Mouse (Mus musculus) hindlimb bud, embryonic 11.5 days (tissue): Measurements from ENCODE around the gene Pim1.
"Not testable (repeated sequence)": the region's sequence is repeated elsewhere in the genome, so short reads cannot be mapped to it uniquely, and the experiment has no call there.

Source experiments
- DNase-seq: peaks from one replicate; pipeline ENCODE4 v3.0.0-alpha.2; 2012; ENCODE audit warnings: low read depth, low spot score; ENCODE audit errors: extremely low spot score

Gene Pim1

DNA sequence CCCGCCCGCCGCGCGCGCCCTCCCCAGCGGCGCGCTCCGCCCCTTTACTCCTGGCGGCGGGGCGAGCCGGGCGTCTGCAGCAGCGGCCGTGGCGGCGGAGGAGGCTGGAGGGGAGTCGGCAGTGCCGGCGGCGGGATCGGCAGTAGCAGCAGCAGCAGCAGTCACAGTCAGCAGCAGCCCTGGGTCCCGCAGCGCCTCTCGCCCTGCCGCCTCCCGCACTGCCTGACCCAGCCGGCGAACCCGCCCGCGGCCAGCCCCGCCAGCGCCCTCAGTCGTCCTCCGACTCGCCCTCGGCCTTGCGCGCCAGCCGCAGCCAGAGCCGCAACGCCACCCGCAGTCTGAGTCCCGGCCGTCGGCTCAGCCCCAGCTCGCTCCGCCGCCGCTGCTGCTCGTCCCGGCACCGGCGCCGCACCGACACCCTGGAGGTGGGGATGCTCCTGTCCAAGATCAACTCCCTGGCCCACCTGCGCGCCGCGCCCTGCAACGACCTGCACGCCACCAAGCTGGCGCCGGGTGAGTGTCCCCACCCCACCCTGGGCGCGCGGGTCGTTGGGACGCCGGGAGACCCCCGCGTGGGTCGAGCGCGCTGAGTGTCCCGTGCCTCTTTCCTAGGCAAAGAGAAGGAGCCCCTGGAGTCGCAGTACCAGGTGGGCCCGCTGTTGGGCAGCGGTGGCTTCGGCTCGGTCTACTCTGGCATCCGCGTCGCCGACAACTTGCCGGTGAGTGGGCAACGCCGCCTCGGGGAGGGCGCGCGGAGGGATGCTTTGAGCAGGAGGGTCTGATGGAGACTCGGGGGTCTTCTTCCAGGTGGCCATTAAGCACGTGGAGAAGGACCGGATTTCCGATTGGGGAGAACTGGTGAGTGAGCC is at the start of gene Pim1:
TSS of gene Pim1 (plus strand) at position 41 of the 869 bp plus-strand sequence.
- DNase-seq: no peak

DNA sequence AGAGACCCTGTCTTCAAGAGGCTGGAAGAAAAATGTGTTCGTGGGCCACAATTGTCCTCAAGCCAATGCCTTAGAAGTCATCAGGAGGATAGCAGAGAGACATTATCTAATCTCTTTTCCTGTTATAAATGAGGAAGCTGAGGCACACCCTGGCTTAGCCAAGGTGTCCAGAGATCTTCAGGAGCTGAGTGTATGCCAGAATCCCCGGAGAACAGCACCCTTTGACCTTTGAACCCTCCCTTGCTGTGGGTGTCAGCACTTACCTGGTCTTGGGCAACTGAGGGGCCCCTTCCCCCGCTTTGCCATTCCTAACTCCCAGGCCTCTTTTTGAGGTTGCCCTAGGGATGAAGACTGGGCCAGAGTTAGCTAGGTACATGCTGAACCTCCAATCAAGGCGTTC is 49.0 kb upstream of the Pim1 start:
- DNase-seq: no peak

DNA sequence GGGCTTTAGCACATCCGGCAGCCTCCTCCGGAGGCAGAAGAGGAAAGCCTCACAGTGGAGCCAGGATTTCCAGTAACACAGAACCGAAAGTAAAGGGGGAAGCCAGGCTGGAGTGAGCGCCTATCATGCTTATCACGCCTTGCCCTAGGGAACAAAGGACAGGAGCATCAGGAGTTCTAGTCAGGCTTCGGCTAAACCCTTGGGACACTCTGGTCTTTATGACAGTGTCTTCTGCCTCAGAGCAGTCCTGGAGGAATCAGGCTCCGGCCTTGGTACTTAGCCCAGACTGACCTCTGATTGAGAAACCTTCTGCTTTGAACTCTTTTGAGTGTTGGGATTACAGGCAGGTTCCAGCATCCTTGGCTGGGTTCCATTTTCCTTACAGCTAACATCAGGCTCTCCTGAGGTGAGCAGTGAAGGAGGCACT is 48.4 kb upstream of the Pim1 start:
- DNase-seq: no peak

DNA sequence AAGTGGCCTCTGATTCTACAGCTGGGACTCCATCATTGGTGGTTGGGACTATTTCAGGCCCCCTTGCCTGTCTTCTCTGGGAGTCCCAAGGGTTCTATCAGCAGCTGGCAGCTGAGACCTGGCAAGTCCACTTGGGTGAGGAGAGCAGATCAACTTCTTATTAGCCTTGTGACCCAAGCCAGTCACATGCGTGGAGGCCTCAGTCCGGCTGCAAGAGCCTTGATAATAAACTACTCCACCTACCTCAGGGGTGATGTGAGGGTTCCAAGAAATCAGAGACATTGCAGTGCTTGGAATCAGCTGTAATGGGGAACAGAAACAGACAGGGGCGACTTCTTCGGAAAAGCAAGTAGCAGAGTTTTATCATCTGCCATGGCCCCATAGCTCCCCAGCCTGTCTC is 46.8 kb upstream of the Pim1 start:
- DNase-seq: no peak

DNA sequence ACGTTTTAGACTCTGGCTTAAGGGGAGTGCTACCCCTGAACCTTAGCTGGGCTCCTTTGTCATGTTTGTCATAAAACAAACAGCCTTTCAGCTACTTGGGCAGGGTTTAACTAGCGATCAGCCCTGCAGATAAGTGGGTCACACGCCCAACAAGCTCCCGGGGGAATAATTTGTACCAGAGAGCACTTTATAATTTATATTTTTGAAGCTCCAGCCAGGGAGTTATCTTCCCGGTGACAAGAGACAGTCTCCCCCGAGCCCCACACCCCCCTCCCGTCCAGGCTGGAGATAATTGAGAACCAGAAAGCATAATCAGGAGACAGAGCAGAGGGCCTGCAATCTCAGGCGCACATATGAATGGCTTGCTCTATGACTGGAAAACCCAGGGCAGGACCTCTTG is 45.5 kb upstream of the Pim1 start:
- DNase-seq: no peak

DNA sequence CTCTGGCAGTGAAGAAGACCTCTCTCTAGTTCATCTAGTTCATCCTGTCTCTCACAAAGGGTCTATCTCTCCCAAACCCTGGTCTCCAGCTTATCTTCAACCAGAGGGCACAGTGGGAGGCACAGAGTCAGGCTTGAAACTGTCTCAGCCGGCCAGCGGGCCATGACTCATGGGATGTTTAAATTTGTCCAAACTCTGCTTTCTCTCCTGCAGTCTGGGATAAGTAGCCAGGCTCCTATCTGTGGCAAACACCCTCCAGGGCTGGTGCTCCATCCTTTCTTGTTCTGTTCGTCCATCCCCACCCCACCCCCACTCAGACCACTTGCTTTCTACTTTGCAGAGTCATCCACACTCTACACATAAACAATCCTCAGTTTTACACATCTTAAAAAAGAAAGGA is 43.2 kb upstream of the Pim1 start:
- DNase-seq: no peak

DNA sequence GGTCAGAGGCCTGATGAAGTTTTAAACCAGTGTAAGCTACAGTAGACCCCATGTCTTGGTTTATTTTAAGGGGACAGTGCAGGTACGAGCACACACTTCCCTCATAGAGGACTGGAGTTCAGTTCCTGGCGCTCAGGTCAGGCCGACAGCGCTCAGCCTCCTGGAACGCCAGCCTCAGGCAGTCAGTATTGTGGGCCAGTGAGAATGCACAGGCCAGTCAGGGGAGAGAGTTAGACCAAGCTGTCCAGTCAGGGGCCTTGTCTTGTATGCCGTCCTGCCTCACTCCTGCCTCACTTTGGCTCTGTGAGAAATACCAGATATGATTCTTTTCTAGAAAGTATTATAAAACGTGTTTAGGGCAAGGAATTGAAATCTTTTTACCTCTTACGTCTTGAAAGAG is 42.5 kb upstream of the Pim1 start:
- DNase-seq: no peak

DNA sequence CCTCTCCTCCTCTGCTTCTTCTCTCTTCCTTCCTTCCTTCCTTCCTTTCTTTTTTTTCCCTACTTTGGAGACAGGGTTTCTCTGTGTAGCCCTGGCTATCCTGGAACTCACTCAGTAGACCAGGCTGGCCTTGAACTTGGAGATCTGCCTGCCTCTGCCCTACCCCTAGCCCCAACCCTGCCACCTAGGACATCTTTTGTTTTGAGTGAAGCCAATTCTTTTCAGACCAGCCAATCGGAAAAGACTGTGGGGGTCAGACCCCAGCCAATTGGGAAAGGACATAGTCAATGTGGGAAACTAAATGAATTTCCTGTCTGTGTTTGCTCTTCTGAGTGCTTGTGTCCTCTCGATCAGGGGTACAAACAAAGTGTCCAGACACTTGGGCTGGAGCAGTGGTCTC is 42.0 kb upstream of the Pim1 start:
- DNase-seq: no peak

DNA sequence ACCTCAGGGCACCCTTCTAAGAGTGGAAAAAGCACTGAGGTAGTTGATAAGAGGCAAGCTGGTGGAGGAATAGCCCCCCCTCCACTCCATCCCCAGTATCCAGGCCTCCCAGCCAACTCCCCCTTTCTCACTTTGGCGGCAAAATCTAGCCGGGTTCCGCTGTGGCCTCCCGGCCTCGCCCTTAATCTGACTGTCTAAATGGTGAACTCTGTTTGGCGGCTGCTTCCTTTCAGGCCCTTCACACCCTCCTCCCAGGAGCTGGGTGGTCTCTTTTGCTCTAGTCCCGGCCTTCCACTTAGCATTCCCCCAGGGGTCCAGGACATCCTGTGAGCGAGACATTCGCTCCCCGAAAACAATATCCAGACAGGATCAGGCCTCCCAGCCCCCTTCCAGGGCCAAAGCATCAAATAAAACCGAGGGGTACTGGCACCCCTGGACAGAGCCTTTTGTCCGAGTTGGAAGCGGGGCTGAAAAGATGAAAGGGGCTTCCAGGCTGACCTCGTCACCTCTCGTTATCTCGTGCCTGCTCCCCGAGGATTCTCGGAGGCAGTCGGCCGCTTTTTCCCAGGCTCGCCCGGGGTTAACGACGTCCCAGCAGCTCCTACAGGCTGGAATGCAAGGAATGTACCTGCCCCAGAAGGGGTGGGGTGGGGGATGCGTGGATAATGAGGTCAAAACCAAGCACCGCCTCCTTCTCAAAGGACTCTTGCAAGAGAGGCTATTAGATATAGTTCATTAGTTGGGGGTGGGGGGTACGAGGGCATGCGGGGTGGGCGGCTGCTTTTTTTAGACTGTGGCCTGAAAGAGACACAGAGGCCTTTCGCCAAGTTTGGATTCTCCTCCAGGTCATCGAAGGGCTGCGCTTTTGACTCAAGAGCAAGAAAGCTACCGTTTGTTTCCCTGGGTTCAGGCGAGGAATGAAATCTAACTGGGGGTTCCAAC is 39.4 kb upstream of the Pim1 start:
- DNase-seq: no peak

DNA sequence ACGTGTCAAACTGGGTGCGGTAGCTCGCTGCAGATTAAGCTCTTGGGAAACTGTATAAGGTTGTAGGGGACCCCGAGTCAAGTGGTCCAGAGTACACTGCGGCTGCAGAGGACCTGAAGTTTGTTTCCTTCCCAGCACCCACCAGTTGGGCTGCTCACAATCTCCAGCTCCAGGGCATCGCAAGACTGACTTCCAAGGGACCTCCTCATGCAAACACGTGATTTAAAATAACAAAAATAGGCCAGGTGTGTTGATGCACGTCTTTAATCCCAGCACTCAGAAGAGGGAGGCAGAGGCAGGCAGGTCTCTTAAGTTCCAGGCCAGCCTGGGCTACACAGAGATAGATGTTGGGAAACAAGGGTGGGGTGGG is 38.7 kb upstream of the Pim1 start:
- no peak for DNase-seq

DNA sequence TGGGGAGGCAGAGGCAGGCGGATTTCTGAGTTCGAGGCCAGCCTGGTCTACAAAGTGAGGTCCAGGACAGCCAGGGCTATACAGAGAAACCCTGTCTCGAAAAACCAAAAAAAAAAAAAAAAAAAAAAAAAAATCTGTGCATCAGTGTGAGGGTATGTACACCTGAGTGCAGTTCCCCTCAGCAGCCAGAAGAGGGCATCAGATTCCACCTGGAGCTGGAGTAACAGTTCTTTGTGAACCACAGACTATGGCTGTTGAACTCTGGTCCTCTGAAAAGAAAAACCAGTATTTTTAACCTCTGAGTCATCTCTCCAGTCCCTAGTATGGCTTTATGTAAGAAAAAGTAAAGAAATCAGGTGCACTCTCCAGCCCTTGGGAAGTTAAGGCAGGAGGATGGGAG is 36.4 kb upstream of the Pim1 start:
- DNase-seq: not testable (repeated sequence)

DNA sequence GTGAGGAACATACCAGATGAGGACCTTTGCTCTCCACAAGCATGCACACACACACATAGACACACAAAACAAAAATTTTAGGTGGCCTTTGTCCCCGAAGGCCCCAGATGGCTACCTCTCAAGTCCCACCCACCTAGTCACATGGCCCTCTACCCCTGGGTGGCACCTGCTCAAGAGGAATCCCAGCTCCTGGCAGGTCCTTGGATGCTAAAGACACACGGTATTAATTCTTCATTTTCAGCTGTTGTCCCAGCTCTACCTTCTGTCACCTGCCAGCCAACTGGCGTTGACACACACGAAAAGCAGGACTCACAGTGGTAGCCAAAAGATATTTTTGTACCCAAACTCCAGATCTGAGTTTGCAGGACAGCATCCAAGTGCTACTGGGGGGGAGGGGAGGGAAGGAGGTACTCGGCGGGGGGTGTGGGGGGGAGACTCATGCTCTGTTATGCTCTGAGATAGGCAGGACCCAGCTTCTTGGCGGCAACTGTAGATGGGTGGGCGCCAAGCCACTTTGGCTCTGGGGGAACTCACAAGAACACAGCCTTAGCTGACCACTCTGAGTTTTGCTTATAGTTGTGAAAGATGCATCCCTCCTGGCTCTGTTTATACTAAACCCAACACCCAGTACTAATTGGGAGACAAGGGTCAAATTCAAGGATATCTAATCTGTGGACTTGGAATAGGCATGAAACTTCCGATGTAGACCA is 35.0 kb upstream of the Pim1 start:
- no peak for DNase-seq

DNA sequence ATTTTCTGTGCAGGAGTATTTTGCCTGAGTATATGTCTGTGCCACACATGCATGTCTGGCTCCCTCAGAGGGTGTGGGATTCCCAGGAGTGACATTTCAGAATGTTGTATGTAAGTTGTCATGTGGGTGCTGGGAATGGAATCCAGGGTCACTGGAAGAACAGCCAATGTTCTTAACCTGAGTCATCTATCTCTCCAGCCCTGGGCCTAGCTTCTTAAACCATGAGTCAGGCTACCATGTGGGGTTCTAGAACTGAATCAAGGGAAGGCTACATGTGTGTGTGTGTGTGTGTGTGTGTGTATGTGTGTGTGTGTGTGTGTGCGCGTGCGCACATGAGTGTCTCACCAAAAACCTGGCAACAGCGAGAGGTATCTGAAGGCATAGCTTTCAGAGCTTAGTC is 34.1 kb upstream of the Pim1 start:
- DNase-seq: no peak

DNA sequence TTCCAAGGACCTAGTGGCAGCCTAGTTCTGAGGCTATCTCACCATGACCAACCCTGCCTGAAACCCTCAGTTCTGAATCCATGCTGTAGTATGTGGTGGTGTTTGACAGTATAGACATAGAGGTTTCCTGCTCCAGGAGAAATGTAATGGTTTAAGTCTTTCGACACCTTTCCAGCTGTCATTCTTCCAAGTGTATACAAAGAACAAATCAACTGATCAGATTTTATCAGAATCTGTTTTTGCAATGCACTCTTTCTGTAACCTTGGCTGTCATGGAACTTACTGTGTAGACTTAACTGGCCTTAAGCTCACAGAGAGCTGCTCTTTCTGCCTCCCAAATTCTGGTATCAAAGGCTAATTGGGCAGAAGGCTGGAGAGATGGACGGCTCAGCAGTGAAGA is 33.6 kb upstream of the Pim1 start:
- DNase-seq: no peak

DNA sequence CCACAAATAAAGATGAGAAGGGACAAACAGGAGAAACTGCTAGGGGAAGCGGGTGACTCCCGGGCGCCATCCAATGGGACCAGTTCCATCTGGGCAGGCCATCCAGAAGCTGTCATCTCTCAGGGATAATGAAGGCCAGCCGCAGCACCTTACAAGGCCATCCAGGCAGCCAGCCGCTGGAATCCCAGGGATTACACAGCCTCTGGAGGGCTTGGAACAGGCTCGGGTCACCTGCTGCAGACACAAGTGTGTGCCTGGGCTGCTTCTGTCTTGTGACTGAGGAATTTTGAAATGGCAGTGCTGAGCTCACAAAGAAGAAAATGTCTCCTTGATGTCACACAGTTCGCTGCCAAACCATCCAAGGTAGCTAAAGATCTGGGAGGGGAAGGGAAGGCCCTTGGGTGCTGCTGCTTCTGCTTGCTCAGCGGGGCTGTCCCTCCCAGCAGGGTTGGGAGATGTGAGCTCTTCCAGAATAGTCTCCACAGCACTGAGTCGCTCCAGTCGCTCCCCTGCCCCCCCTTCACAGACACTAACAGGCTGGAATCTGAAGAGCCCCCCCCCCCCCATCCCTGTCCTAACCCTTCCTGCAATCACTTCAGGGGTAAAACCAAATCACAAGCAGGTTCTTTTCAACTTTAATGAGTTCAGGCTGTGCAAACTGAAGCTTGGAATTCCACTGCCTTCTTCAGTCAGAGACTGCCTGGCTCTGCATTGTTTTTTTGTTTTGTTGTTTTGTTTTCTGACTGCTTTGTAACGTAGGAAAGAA is 32.6 kb upstream of the Pim1 start:
- no peak for DNase-seq

DNA sequence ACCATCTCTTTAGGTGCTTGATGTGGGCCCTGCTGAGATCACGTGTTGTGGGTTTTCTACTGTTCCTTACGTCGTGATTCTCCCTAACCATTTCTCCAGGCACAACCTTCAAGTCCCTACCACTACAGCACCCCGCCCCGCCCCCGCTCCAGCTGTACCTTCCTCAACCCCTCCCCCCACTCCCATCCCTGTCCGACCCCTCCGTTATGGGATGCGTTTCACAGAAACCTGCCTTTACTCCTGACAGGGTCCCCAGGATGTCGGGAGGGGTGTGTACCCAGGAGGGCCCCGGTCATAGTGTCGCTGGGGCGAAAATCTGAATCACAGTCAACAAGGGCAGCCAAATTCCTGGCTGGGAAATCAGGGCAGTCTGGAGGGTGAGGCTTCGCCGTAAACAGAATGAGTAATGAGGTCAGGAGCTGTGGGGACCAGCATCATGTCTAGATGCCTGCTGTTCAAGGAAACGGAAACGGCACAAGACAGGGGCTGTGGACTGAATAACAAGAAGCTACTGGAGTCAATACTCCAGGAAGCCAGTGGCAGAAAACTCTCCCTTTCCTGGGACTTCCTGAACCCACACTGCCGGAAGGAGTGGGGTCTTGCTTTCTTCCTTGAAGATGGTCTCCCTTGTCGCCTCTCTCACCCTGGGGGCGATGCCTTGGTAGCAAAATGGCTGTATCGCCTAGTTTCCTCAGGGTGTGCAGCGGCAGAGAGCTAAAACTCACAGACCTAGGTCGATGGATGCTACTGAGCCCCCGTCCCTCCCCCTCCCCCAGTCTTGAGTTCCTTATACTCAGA is 31.0 kb upstream of the Pim1 start:
- DNase-seq: no peak

DNA sequence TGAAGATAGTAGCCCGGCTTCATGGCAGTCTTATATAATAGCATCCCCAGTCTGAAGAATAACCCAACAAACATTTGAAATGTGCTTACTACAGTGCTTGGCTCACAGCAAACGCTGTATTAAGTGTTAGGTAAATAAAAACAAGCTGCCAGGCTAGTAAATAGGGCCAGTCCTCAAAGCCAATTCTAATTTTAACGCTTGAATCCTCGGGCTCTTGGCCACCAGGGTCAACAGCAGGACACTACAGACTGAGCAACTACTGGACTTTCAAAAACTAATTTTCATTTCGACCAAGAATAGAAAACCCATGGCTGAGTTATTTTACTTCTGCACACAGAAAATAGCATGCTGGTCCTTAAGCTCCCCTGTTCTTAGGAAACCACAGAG is 30.4 kb upstream of the Pim1 start:
- no peak for DNase-seq

DNA sequence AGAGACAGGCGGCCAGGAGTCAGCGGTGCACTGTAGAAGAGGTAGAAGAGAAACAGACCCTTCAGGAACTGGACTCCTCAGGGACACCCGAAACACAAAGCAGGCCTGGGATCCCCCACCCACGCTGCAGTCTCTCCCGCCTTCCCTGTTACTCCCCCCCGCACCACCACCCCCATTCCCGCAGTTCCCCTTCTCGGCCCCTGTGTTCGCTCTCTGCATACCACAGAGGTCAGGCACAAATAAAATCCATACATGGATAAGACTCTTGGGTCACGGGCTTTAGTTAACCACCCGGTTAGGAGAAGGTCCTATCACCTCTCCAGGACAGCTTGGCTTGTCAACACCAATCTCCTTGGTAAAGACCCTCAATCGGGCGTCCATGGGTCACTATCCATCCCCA is 26.9 kb upstream of the Pim1 start:
- no peak for DNase-seq

DNA sequence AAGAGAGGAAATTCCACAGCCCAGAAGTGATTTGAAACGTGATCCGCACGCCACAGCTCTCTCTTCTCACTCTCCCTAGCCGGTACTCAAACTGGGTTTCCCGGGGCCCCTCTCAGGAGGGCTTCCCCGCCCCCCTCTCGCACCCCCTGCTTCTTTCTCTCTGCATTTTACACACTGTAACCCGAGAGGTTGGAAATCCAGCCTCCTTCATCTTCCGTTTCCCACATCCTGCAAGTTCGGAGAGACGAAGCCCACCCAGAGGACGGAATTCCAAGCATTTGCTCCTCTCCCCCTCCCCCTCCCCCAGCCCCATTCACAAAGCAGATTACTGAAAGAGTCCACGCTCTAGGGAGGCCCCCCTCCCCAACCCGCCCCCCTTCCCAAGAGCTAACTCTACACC is 26.5 kb upstream of the Pim1 start:
- DNase-seq: peak; percentile 85
